Mouse (Mus musculus) lung, embryonic 14.5 days (tissue): ENCODE data around the gene Zcchc17. TPM values are rescaled to one million over a fixed set of nuclear protein-coding genes. Genes with fewer than 3 reads are reported as not detected.
A peak's percentile ranks its signal among the peaks of the same experiment; 100 is the strongest.

Experiments
- ATAC-seq: fragments of 200-750 bp; cut with Nextera tagmentation; 2 replicates; pipeline ENCODE4 v1.8.0; 2017; ENCODE audit warnings: mild to moderate bottlenecking, moderate TSS enrichment, moderate library complexity; ENCODE audit not compliant: insufficient read depth
- DNase-seq: peaks from one replicate; pipeline ENCODE4 v3.0.0-alpha.2; 2015
- H3K27ac ChIP-seq: fragments of 300-500 bp; sonication (generic); 2 replicates; pipeline ENCODE4 v1.5.1; 2014; ENCODE audit warnings: low read depth, mild to moderate bottlenecking, moderate library complexity
- H3K27me3 ChIP-seq: fragments of 300-500 bp; sonication (generic); 2 replicates; pipeline ENCODE4 v1.6.1; 2014; ENCODE audit warnings: low read length, control low read depth; ENCODE audit not compliant: insufficient read depth
- H3K36me3 ChIP-seq: fragments of 300-500 bp; sonication (generic); 2 replicates; pipeline ENCODE4 v1.6.1; 2014; ENCODE audit warnings: control low read depth; ENCODE audit not compliant: insufficient read depth
- H3K4me1 ChIP-seq: fragments of 300-500 bp; sonication (generic); 2 replicates; pipeline ENCODE4 v1.6.1; 2014; ENCODE audit warnings: antibody characterized with exemption, control low read depth; ENCODE audit not compliant: insufficient read depth
- H3K4me2 ChIP-seq: fragments of 300-500 bp; sonication (generic); 2 replicates; pipeline ENCODE4 v1.6.1; 2014; ENCODE audit warnings: mild to moderate bottlenecking
- H3K4me3 ChIP-seq: fragments of 300-500 bp; sonication (generic); 2 replicates; pipeline ENCODE4 v1.5.1; 2014; ENCODE audit warnings: low read depth, low read length
- H3K9ac ChIP-seq: fragments of 300-500 bp; sonication (generic); 2 replicates; pipeline ENCODE4 v1.6.1; 2014
- H3K9me3 ChIP-seq: fragments of 300-500 bp; sonication (generic); 2 replicates; pipeline ENCODE4 v1.6.1; 2016; ENCODE audit warnings: low read depth, low read length, control low read depth
- CTCF ChIP-seq: IDR thresholded peaks from 2 replicates; pipeline ENCODE4 v1.5.1; 2016; ENCODE audit warnings: antibody characterized with exemption, low read depth
- WGBS: fragments of 180-500 bp; shearing (Covaris S2); extraction: QIAGEN DNeasy Blood & Tissue Kit; methylation state at CpG from one replicate; pipeline ENCODE4 v1.1.7; 2014; 5-methylcytosine and 5-hydroxymethylcytosine counted together
- polyA plus RNA-seq: library from polyadenylated mRNA; unstranded; fragments of >200 nt; fragmentation: Nextera tagmentation; extraction: Ambion mirVana; gene quantifications from 2 replicates; pipeline ENCODE4 v1.2.1, GENCODE M21; 2014

The Zcchc17 gene
- polyA plus RNA-seq, 1 experiment from 2014 or later = 70.6 TPM

DNA sequence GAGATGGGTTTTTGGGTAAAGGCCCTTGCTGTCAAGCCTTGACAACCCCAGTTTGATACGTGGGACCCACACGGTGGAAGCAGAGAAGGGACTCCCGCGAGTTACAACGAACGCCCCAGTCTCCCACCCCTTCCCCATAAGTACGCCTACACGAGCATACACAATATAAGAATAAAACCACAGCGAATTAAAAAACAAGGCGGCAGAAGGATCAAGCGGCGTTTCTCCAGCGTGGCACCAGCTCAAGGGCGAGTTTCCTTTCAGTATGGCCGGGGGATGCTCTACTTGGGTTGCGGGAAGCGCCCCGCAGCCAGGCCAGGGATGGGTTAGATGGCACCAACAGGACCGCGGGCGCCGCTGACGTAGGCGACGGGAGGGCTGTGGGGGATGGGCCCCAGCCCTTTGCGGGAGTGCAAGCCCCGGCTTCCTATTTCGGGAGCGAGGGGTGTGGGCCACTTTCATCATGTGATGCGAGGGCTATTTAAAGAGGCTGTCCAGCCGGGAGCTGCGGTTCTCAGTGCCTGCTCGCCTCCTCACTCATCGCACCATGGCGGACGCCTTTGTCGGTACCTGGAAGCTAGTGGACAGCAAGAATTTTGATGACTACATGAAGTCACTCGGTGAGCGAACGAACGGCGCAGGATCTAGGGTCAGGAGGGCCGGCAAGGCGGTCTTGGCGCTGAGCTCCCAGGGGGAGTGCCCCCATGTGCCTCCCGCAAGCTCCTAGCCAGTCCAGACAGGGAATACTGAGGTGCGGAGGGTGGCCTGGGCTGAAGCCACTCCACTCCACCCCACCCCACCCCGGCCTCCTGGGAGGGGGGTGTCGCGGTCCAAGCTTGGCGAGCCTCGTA lies 51.3 kb downstream of the Zcchc17 start, which contains the start of the genes Fabp3 and Gm10570:
Gene Fabp3 (plus strand): TSS at position 365 of the 851 bp plus-strand sequence.
Gene Gm10570 (minus strand): TSS at position 444 of the 851 bp plus-strand sequence.
- Histone ChIP-seq H3K36me3 (0 out of 2 replicates have a peak, but pooled peaks cover under 1% of the 10 kb centered on the region), H3K9ac (peak within 1 kb of the TSS; percentile 47), H3K4me2 (peak within 1 kb of the TSS; percentile 93), H3K27ac (no peak within 1 kb of the TSS; the same call in 1 of the 2 replicates), H3K4me3 (peak within 1 kb of the TSS; percentile 44), H3K27me3 (peaks cover 42% of the 10 kb centered on the region), H3K9me3 (no peaks in the 10 kb centered on the region), H3K4me1 (no peaks in the 10 kb centered on the region)
- peak; percentile 49 for DNase-seq
- TF ChIP-seq CTCF = no peak
- under 1% methylated on average over 52 of the region's 52 CpGs for WGBS
- peak; percentile 33; the same call in 1 of the 2 replicates for ATAC-seq

GRCm38 (mm10) chr4:130307851-130308230 lies 51.9 kb downstream of the Zcchc17 start:
- WGBS = under 1% methylated on average over 23 of the region's 23 CpGs
- no peaks in the 10 kb centered on the region for H3K9me3 ChIP-seq
- DNase-seq = peak; percentile 75

GRCm38 (mm10) chr4:130306796-130307630 lies 52.7 kb downstream of the Zcchc17 start:
- Histone ChIP-seq H3K36me3 (no peaks in the 10 kb centered on the region), H3K27ac (no peak overlapping the region), H3K4me3 (no peak overlapping the region), H3K4me1 (no peaks in the 10 kb centered on the region), H3K27me3 (peaks cover 42% of the 10 kb centered on the region), H3K4me2 (peak overlapping the region; percentile 93; the same call in 1 of the 2 replicates), H3K9ac (no peak overlapping the region), H3K9me3 (no peaks in the 10 kb centered on the region)
- WGBS = 71% methylated on average over 10 of the region's 10 CpGs
- TF ChIP-seq CTCF = no peak
- DNase-seq (no peak), ATAC-seq (no peak)

More at GRCm38 (mm10) chr4:130307851-130308230, 51.9 kb downstream of the Zcchc17 start:
- Histone ChIP-seq H3K27ac (no peak overlapping the region; the same call in 1 of the 2 replicates), H3K36me3 (no peaks in the 10 kb centered on the region), H3K4me2 (peak overlapping the region; percentile 93), H3K9ac (peak overlapping the region; percentile 20; the same call in 1 of the 2 replicates), H3K4me1 (no peaks in the 10 kb centered on the region), H3K27me3 (peaks cover 42% of the 10 kb centered on the region), H3K4me3 (peak overlapping the region; percentile 44)
- TF ChIP-seq CTCF = peak; percentile 22
- peak; percentile 35; the same call in 1 of the 2 replicates for ATAC-seq

DNA sequence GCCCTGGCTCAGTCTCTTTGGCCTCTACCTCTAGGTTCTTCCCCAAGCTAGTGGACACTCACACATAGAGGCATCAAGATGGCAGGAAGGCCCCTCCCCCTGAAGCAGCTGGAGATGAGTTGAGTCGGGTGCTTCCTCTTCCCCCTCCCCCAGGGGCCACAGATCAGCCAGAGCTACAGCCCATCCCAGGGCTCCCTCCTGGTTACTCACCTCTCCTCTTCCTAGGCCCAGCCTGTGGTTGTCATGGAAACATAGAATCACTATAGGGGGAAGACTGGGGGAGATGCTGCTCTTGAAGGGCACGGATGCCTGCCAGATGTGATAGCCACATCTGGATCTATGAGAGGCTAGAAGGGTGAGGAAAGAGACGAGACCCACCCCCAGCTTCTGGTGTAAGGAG lies 55.0 kb downstream of the Zcchc17 start:
- 26% methylated on average over 3 of the region's 3 CpGs for WGBS
- H3K4me3 ChIP-seq = no peak overlapping the region

DNA sequence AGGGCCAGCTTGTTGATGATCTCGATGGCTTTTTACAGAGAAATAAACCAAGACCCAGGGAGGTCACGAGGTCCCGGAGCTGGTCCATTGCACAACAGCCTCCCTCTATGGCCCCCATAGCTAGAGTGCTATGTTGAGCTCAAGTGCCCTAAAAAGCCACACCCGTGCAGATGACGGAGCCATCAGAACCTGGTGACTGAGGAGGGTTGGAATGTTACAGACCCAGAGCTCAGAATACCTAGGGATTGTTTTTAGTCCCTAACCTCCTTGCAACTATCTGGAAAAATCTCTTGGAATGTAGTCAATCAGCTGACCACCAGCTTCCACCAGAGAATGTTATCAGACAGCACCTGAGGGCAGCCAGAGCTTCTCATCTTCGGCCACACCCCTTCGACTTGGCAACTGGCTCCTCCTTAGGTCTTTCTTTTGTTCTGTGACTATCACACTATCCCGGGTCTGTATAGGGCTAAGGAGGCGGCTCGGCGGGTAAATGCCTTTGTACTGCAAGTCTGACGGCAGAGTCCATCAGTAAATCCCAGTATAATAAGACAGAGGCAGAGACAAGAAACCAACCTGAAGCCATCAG lies 57.4 kb downstream of the Zcchc17 start:
- H3K27ac ChIP-seq = no peak overlapping the region
- DNase-seq = no peak
- 52% methylated on average over 12 of the region's 12 CpGs for WGBS

More for the DNA sequence above, 55.0 kb downstream of the Zcchc17 start:
- no peak overlapping the region for H3K4me2 ChIP-seq
- H3K27me3 ChIP-seq = peaks cover 32% of the 10 kb centered on the region
- TF ChIP-seq CTCF = no peak
- H3K4me1 ChIP-seq = no peaks in the 10 kb centered on the region
- ATAC-seq = no peak
- H3K27ac ChIP-seq = no peak overlapping the region
- H3K36me3 ChIP-seq = no peaks in the 10 kb centered on the region
- DNase-seq = no peak
- H3K9ac ChIP-seq = no peak overlapping the region
- H3K9me3 ChIP-seq = no peaks in the 10 kb centered on the region

GRCm38 (mm10) chr4:130299629-130300018 lies 60.1 kb downstream of the Zcchc17 start:
- Histone ChIP-seq H3K27ac (no peak overlapping the region), H3K9ac (no peak overlapping the region)
- 76% methylated on average over 8 of the region's 8 CpGs for WGBS

More for the DNA sequence above, 57.4 kb downstream of the Zcchc17 start:
- no peak for ATAC-seq
- H3K27me3 ChIP-seq = peaks cover 9% of the 10 kb centered on the region; the same call in 1 of the 2 replicates
- no peaks in the 10 kb centered on the region for H3K4me1 ChIP-seq
- no peak overlapping the region for H3K9ac ChIP-seq
- TF ChIP-seq CTCF = no peak
- H3K36me3 ChIP-seq = no peaks in the 10 kb centered on the region
- no peak overlapping the region for H3K4me2 ChIP-seq
- H3K9me3 ChIP-seq = no peaks in the 10 kb centered on the region
- H3K4me3 ChIP-seq = no peak overlapping the region

More at GRCm38 (mm10) chr4:130299629-130300018, 60.1 kb downstream of the Zcchc17 start:
- H3K4me3 ChIP-seq = no peak overlapping the region
- ATAC-seq = no peak
- no peaks in the 10 kb centered on the region for H3K36me3 ChIP-seq
- no peak overlapping the region for H3K4me2 ChIP-seq
- H3K9me3 ChIP-seq = no peaks in the 10 kb centered on the region
- no peaks in the 10 kb centered on the region for H3K27me3 ChIP-seq
- DNase-seq = no peak
- H3K4me1 ChIP-seq = peaks cover 3% of the 10 kb centered on the region; the same call in 1 of the 2 replicates
- TF ChIP-seq CTCF = no peak
